Mouse (Mus musculus) kidney, embryonic 16.5 days (tissue): ENCODE measurements around the gene Ikzf3. TPM values are rescaled to one million over a fixed set of nuclear protein-coding genes. Genes with fewer than 3 reads are reported as not detected.

ENCODE experiments used
- ATAC-seq: fragments of 200-750 bp; cut with Nextera tagmentation; 2 replicates; pipeline ENCODE4 v1.8.0; 2017; ENCODE audit warnings: moderate TSS enrichment; ENCODE audit not compliant: low FRiP score, low TSS enrichment
- H3K27ac ChIP-seq: fragments of 300-500 bp; sonication (generic); 2 replicates; pipeline ENCODE4 v1.5.1; 2014; ENCODE audit warnings: low read length
- H3K27me3 ChIP-seq: fragments of 300-500 bp; sonication (generic); 2 replicates; pipeline ENCODE4 v1.6.1; 2014; ENCODE audit warnings: low read length, control low read depth, mixed read lengths; ENCODE audit not compliant: insufficient read depth
- H3K36me3 ChIP-seq: fragments of 300-500 bp; sonication (generic); 2 replicates; pipeline ENCODE4 v1.6.1; 2014; ENCODE audit warnings: low read length, control low read depth, mixed read lengths; ENCODE audit not compliant: insufficient read depth
- H3K4me1 ChIP-seq: fragments of 300-500 bp; sonication (generic); 2 replicates; pipeline ENCODE4 v1.6.1; 2014; ENCODE audit warnings: low read length, control low read depth, mixed read lengths; ENCODE audit not compliant: insufficient read depth
- H3K4me2 ChIP-seq: fragments of 300-500 bp; sonication (generic); replicated peaks from 2 replicates; pipeline ENCODE4 v1.6.1; 2014; ENCODE audit warnings: low read depth, low read length
- H3K4me3 ChIP-seq: fragments of 300-500 bp; sonication (generic); 2 replicates; pipeline ENCODE4 v1.5.1; 2014; ENCODE audit warnings: mild to moderate bottlenecking, low read length
- H3K9ac ChIP-seq: fragments of 300-500 bp; sonication (generic); replicated peaks from 2 replicates; pipeline ENCODE4 v1.6.1; 2014; ENCODE audit warnings: low read length
- H3K9me3 ChIP-seq: fragments of 300-500 bp; sonication (generic); 2 replicates; pipeline ENCODE4 v1.6.1; 2016; ENCODE audit warnings: low read length, control low read depth
- WGBS: fragments of 180-500 bp; shearing (Covaris S2); extraction: QIAGEN DNeasy Blood & Tissue Kit; methylation state at CpG from one replicate; pipeline ENCODE4 v1.1.7; 2014; 5-methylcytosine and 5-hydroxymethylcytosine counted together
- polyA plus RNA-seq: library from polyadenylated mRNA; unstranded; fragments of >200 nt; fragmentation: Nextera tagmentation; extraction: Ambion mirVana; gene quantifications from 2 replicates; pipeline ENCODE4 v1.2.1, GENCODE M21; 2015

Gene Ikzf3
- polyA plus RNA-seq, 1 experiment from 2014 or later, result 0.44 TPM

GRCm38 (mm10) chr11:98464516-98464915 is 81.3 kb downstream of the Ikzf3 start:
- H3K9ac ChIP-seq, result no peak overlapping the region
- no peaks in the 10 kb centered on the region for H3K9me3 ChIP-seq
- no peaks in the 10 kb centered on the region for H3K4me1 ChIP-seq
- H3K27me3 ChIP-seq, result peaks cover 5% of the 10 kb centered on the region; the same call in 1 of the 2 replicates
- H3K27ac ChIP-seq, result no peak overlapping the region
- H3K4me2 ChIP-seq, result no peak overlapping the region
- no peak for ATAC-seq
- no peak overlapping the region for H3K4me3 ChIP-seq
- 82% methylated on average over 6 of the region's 6 CpGs for WGBS
- no peaks in the 10 kb centered on the region for H3K36me3 ChIP-seq

GRCm38 (mm10) chr11:98463911-98464310 is 81.9 kb downstream of the Ikzf3 start:
- Histone ChIP-seq H3K9ac (no peak overlapping the region), H3K9me3 (no peaks in the 10 kb centered on the region), H3K27ac (no peak overlapping the region), H3K27me3 (peaks cover 11% of the 10 kb centered on the region; the same call in 1 of the 2 replicates), H3K4me2 (no peak overlapping the region), H3K4me3 (no peak overlapping the region), H3K4me1 (no peaks in the 10 kb centered on the region), H3K36me3 (no peaks in the 10 kb centered on the region)
- ATAC-seq, result no peak
- 90% methylated on average over 9 of the region's 9 CpGs for WGBS

- H3K27me3 ChIP-seq, result peaks cover 22% of the 10 kb centered on the region
- 86% methylated on average over 6 of the region's 6 CpGs for WGBS
Measured at GRCm38 (mm10) chr11:98462255-98462654, 83.6 kb downstream of the Ikzf3 start.

GRCm38 (mm10) chr11:98461109-98461720 is 84.6 kb downstream of the Ikzf3 start:
- Histone ChIP-seq H3K27me3 (peaks cover 22% of the 10 kb centered on the region), H3K4me2 (no peak overlapping the region), H3K4me1 (peaks cover 9% of the 10 kb centered on the region), H3K27ac (no peak overlapping the region), H3K4me3 (no peak overlapping the region), H3K9me3 (no peaks in the 10 kb centered on the region), H3K9ac (no peak overlapping the region), H3K36me3 (no peaks in the 10 kb centered on the region)
- ATAC-seq, result no peak
- WGBS, result 53% methylated on average over 6 of the region's 6 CpGs

More at GRCm38 (mm10) chr11:98462255-98462654, 83.6 kb downstream of the Ikzf3 start:
- H3K36me3 ChIP-seq, result no peaks in the 10 kb centered on the region
- H3K4me2 ChIP-seq, result no peak overlapping the region
- H3K27ac ChIP-seq, result no peak overlapping the region
- H3K4me3 ChIP-seq, result no peak overlapping the region
- no peak overlapping the region for H3K9ac ChIP-seq
- H3K9me3 ChIP-seq, result no peaks in the 10 kb centered on the region
- no peak for ATAC-seq
- H3K4me1 ChIP-seq, result peaks cover 9% of the 10 kb centered on the region

- WGBS, result 86% methylated on average over 9 of the region's 9 CpGs
- Histone ChIP-seq H3K36me3 (peaks cover 6% of the 10 kb centered on the region), H3K27me3 (peaks cover 22% of the 10 kb centered on the region), H3K9ac (no peak overlapping the region), H3K27ac (no peak overlapping the region), H3K4me2 (no peak overlapping the region), H3K4me3 (no peak overlapping the region), H3K9me3 (no peaks in the 10 kb centered on the region), H3K4me1 (peaks cover 9% of the 10 kb centered on the region)
- ATAC-seq, result no peak
Measured at GRCm38 (mm10) chr11:98459860-98460259, 86.0 kb downstream of the Ikzf3 start.

- Histone ChIP-seq H3K4me2 (no peak overlapping the region), H3K9me3 (no peaks in the 10 kb centered on the region), H3K27me3 (peaks cover 22% of the 10 kb centered on the region), H3K27ac (no peak overlapping the region), H3K4me3 (no peak overlapping the region), H3K4me1 (peaks cover 9% of the 10 kb centered on the region), H3K9ac (no peak overlapping the region), H3K36me3 (peaks cover 13% of the 10 kb centered on the region)
- WGBS, result 19% methylated on average over 11 of the region's 11 CpGs
- ATAC-seq, result no peak
Measured at GRCm38 (mm10) chr11:98459071-98459741, 86.6 kb downstream of the Ikzf3 start.

- no peaks in the 10 kb centered on the region for H3K9me3 ChIP-seq
- H3K4me1 ChIP-seq, result peaks cover 9% of the 10 kb centered on the region
- H3K36me3 ChIP-seq, result peaks cover 13% of the 10 kb centered on the region
- H3K4me2 ChIP-seq, result peak overlapping the region; percentile 92
- no peak for ATAC-seq
- H3K27ac ChIP-seq, result 0 out of 2 replicates have a peak overlapping the region, but pooled peaks have one; percentile 19
- peak overlapping the region; percentile 76 for H3K9ac ChIP-seq
- peaks cover 22% of the 10 kb centered on the region for H3K27me3 ChIP-seq
- 1% methylated on average over 26 of the region's 30 CpGs for WGBS
- H3K4me3 ChIP-seq, result peak overlapping the region; percentile 64
Measured at GRCm38 (mm10) chr11:98458121-98458990, 87.5 kb downstream of the Ikzf3 start.

- peaks cover 22% of the 10 kb centered on the region for H3K27me3 ChIP-seq
Measured at GRCm38 (mm10) chr11:98457367-98458120, 88.3 kb downstream of the Ikzf3 start.

GRCm38 (mm10) chr11:98456945-98457344 is 88.9 kb downstream of the Ikzf3 start:
- 19% methylated on average over 9 of the region's 9 CpGs for WGBS

More at GRCm38 (mm10) chr11:98457367-98458120, 88.3 kb downstream of the Ikzf3 start:
- Histone ChIP-seq H3K4me3 (peak overlapping the region; percentile 64), H3K4me2 (peak overlapping the region; percentile 92), H3K9ac (peak overlapping the region; percentile 76), H3K9me3 (no peaks in the 10 kb centered on the region), H3K4me1 (peaks cover 9% of the 10 kb centered on the region), H3K27ac (peak overlapping the region; percentile 19), H3K36me3 (peaks cover 13% of the 10 kb centered on the region)
- peak; percentile 91 for ATAC-seq
- WGBS, result under 1% methylated on average over 51 of the region's 64 CpGs

More at GRCm38 (mm10) chr11:98456945-98457344, 88.9 kb downstream of the Ikzf3 start:
- Histone ChIP-seq H3K9ac (peak overlapping the region; percentile 76), H3K9me3 (no peaks in the 10 kb centered on the region), H3K4me2 (peak overlapping the region; percentile 92), H3K27me3 (peaks cover 20% of the 10 kb centered on the region), H3K4me1 (peaks cover 9% of the 10 kb centered on the region), H3K27ac (peak overlapping the region; percentile 19), H3K36me3 (peaks cover 13% of the 10 kb centered on the region), H3K4me3 (peak overlapping the region; percentile 64)
- 0 out of 2 replicates have a peak, but pooled peaks have one; percentile 7 for ATAC-seq
